Mouse (Mus musculus) limb, embryonic 10.5 days (tissue): ENCODE measurements around the gene Pik3r1. TPM values are rescaled to one million over a fixed set of nuclear protein-coding genes. Genes with fewer than 3 reads are reported as not detected.

Experiments used
- DNase-seq: peaks from one replicate; pipeline ENCODE4 v3.0.0-alpha.2; 2017; ENCODE audit warnings: low spot score
- H3K27ac ChIP-seq: fragments of 300-500 bp; sonication (generic); 2 replicates; pipeline ENCODE4 v1.5.1; 2016; ENCODE audit warnings: mild to moderate bottlenecking
- H3K27me3 ChIP-seq: fragments of 300-500 bp; sonication (generic); 2 replicates; pipeline ENCODE4 v1.6.1; 2016; ENCODE audit warnings: low read depth, mild to moderate bottlenecking; ENCODE audit not compliant: poor library complexity, severe bottlenecking
- H3K36me3 ChIP-seq: fragments of 300-500 bp; sonication (generic); 2 replicates; pipeline ENCODE4 v1.6.1; 2016; ENCODE audit warnings: mild to moderate bottlenecking, moderate library complexity
- H3K4me1 ChIP-seq: fragments of 300-500 bp; sonication (generic); 2 replicates; pipeline ENCODE4 v1.6.1; 2016
- H3K4me3 ChIP-seq: fragments of 300-500 bp; sonication (generic); 2 replicates; pipeline ENCODE4 v1.5.1; 2016; ENCODE audit warnings: mild to moderate bottlenecking, moderate library complexity
- H3K9me3 ChIP-seq: fragments of 300-500 bp; sonication (generic); replicated peaks from 2 replicates; pipeline ENCODE4 v1.6.1; 2016; ENCODE audit warnings: mild to moderate bottlenecking
- WGBS: fragments of 180-500 bp; shearing (Covaris S2); methylation state at CpG from one replicate; pipeline ENCODE4 v1.1.7; 2016; 5-methylcytosine and 5-hydroxymethylcytosine counted together
- polyA plus RNA-seq: library from polyadenylated mRNA; unstranded; fragments of >200 nt; fragmentation: Nextera tagmentation; extraction: Ambion mirVana; gene quantifications from 2 replicates; pipeline ENCODE4 v1.2.1, GENCODE M21; 2016

Gene Pik3r1
- polyA plus RNA-seq, 1 experiment from 2014 or later = 13.9 TPM

- under 1% methylated on average over 48 of the region's 48 CpGs for WGBS
- H3K27ac ChIP-seq = peak overlapping the region; percentile 76
- DNase-seq = peak; percentile 71
These were observed 73.3 kb downstream of the Pik3r1 start for GRCm38 (mm10) chr13:101694496-101695251.

GRCm38 (mm10) chr13:101693967-101694495 lies 74.0 kb downstream of the Pik3r1 start:
- WGBS = under 1% methylated on average over 12 of the region's 12 CpGs
- H3K27me3 ChIP-seq = peaks cover 34% of the 10 kb centered on the region
- peak overlapping the region; percentile 76 for H3K27ac ChIP-seq
- no peaks in the 10 kb centered on the region for H3K9me3 ChIP-seq
- peak; percentile 62 for DNase-seq
- H3K4me1 ChIP-seq = peaks cover 54% of the 10 kb centered on the region
- peak overlapping the region; percentile 73 for H3K4me3 ChIP-seq
- H3K36me3 ChIP-seq = 0 out of 2 replicates have a peak, but pooled peaks cover 1% of the 10 kb centered on the region

More at GRCm38 (mm10) chr13:101694496-101695251, 73.3 kb downstream of the Pik3r1 start:
- no peaks in the 10 kb centered on the region for H3K9me3 ChIP-seq
- peaks cover 54% of the 10 kb centered on the region for H3K4me1 ChIP-seq
- H3K27me3 ChIP-seq = peaks cover 34% of the 10 kb centered on the region
- peak overlapping the region; percentile 73 for H3K4me3 ChIP-seq
- H3K36me3 ChIP-seq = 0 out of 2 replicates have a peak, but pooled peaks cover 2% of the 10 kb centered on the region

GRCm38 (mm10) chr13:101692866-101693691 lies 74.9 kb downstream of the Pik3r1 start:
- Histone ChIP-seq H3K27me3 (peaks cover 34% of the 10 kb centered on the region), H3K4me1 (peaks cover 53% of the 10 kb centered on the region), H3K4me3 (no peak overlapping the region), H3K9me3 (no peaks in the 10 kb centered on the region), H3K27ac (no peak overlapping the region), H3K36me3 (peaks cover 3% of the 10 kb centered on the region; the same call in 1 of the 2 replicates)
- DNase-seq = no peak
- 58% methylated on average over 7 of the region's 7 CpGs for WGBS

- peak; percentile 42 for DNase-seq
- Histone ChIP-seq H3K27me3 (peaks cover 34% of the 10 kb centered on the region), H3K27ac (no peak overlapping the region), H3K4me3 (peak overlapping the region; percentile 26; the same call in 1 of the 2 replicates), H3K4me1 (peaks cover 45% of the 10 kb centered on the region), H3K36me3 (peaks cover 7% of the 10 kb centered on the region; the same call in 1 of the 2 replicates), H3K9me3 (no peaks in the 10 kb centered on the region)
- 32% methylated on average over 17 of the region's 17 CpGs for WGBS
These were observed 75.7 kb downstream of the Pik3r1 start for GRCm38 (mm10) chr13:101692239-101692784.

GRCm38 (mm10) chr13:101691669-101692068 lies 76.3 kb downstream of the Pik3r1 start:
- H3K9me3 ChIP-seq = no peaks in the 10 kb centered on the region
- H3K36me3 ChIP-seq = peaks cover 13% of the 10 kb centered on the region
- DNase-seq = no peak
- 71% methylated on average over 6 of the region's 6 CpGs for WGBS
- H3K27me3 ChIP-seq = peaks cover 34% of the 10 kb centered on the region
- H3K27ac ChIP-seq = no peak overlapping the region
- no peak overlapping the region for H3K4me3 ChIP-seq
- H3K4me1 ChIP-seq = peaks cover 40% of the 10 kb centered on the region

GRCm38 (mm10) chr13:101690911-101691655 lies 76.9 kb downstream of the Pik3r1 start:
- peaks cover 17% of the 10 kb centered on the region for H3K36me3 ChIP-seq
- H3K9me3 ChIP-seq = no peaks in the 10 kb centered on the region
- H3K27me3 ChIP-seq = peaks cover 34% of the 10 kb centered on the region
- H3K4me1 ChIP-seq = peaks cover 35% of the 10 kb centered on the region
- DNase-seq = no peak
- H3K27ac ChIP-seq = no peak overlapping the region
- no peak overlapping the region for H3K4me3 ChIP-seq
- WGBS = 68% methylated on average over 10 of the region's 10 CpGs

GRCm38 (mm10) chr13:101690167-101690566 lies 77.8 kb downstream of the Pik3r1 start:
- peaks cover 27% of the 10 kb centered on the region for H3K4me1 ChIP-seq
- H3K36me3 ChIP-seq = peaks cover 26% of the 10 kb centered on the region
- WGBS = 89% methylated on average over 6 of the region's 6 CpGs
- DNase-seq = no peak
- H3K9me3 ChIP-seq = no peaks in the 10 kb centered on the region
- no peak overlapping the region for H3K27ac ChIP-seq
- no peak overlapping the region for H3K4me3 ChIP-seq
- H3K27me3 ChIP-seq = peaks cover 30% of the 10 kb centered on the region

GRCm38 (mm10) chr13:101686256-101686655 lies 81.8 kb downstream of the Pik3r1 start:
- no peak for DNase-seq
- Histone ChIP-seq H3K9me3 (no peaks in the 10 kb centered on the region), H3K27ac (no peak overlapping the region), H3K27me3 (0 out of 2 replicates have a peak, but pooled peaks cover 3% of the 10 kb centered on the region), H3K4me1 (no peaks in the 10 kb centered on the region), H3K36me3 (peaks cover 37% of the 10 kb centered on the region), H3K4me3 (no peak overlapping the region)
- 94% methylated on average over 13 of the region's 13 CpGs for WGBS

- 95% methylated on average over 14 of the region's 14 CpGs for WGBS
- no peak for DNase-seq
- H3K27ac ChIP-seq = no peak overlapping the region
- peaks cover 37% of the 10 kb centered on the region for H3K36me3 ChIP-seq
- H3K9me3 ChIP-seq = no peaks in the 10 kb centered on the region
- no peak overlapping the region for H3K4me3 ChIP-seq
- no peaks in the 10 kb centered on the region for H3K4me1 ChIP-seq
- H3K27me3 ChIP-seq = no peaks in the 10 kb centered on the region
These were observed 83.3 kb downstream of the Pik3r1 start for GRCm38 (mm10) chr13:101684706-101685105.

GRCm38 (mm10) chr13:101682378-101682777 lies 85.6 kb downstream of the Pik3r1 start:
- Histone ChIP-seq H3K27me3 (no peaks in the 10 kb centered on the region), H3K9me3 (no peaks in the 10 kb centered on the region), H3K27ac (no peak overlapping the region), H3K36me3 (peaks cover 31% of the 10 kb centered on the region), H3K4me3 (no peak overlapping the region), H3K4me1 (no peaks in the 10 kb centered on the region)
- WGBS = 78% methylated on average over 4 of the region's 4 CpGs
- no peak for DNase-seq

GRCm38 (mm10) chr13:101680083-101680482 lies 87.9 kb downstream of the Pik3r1 start:
- Histone ChIP-seq H3K36me3 (peaks cover 11% of the 10 kb centered on the region), H3K27me3 (no peaks in the 10 kb centered on the region), H3K4me1 (no peaks in the 10 kb centered on the region), H3K9me3 (no peaks in the 10 kb centered on the region), H3K27ac (no peak overlapping the region), H3K4me3 (no peak overlapping the region)
- 85% methylated on average over 1 of the region's 1 CpGs for WGBS
- no peak for DNase-seq

- Histone ChIP-seq H3K27ac (no peak overlapping the region), H3K36me3 (no peaks in the 10 kb centered on the region), H3K4me1 (no peaks in the 10 kb centered on the region), H3K9me3 (no peaks in the 10 kb centered on the region), H3K27me3 (no peaks in the 10 kb centered on the region), H3K4me3 (no peak overlapping the region)
- no peak for DNase-seq
- 86% methylated on average over 1 of the region's 1 CpGs for WGBS
These were observed 89.0 kb downstream of the Pik3r1 start for GRCm38 (mm10) chr13:101678984-101679383.
